20 mouse cellular contexts compared by ENCODE assay signal in genomic region chr11:5614453-5614852, GRCm38 (mm10). TPM values are rescaled to one million over a fixed set of nuclear protein-coding genes. Genes with fewer than 3 reads are reported as not detected.
DNase-seq lines count a peak whose midpoint lies in the region; ATAC-seq lines count a peak whose summit lies in the region.
"Had no signal": no experiment of that assay in that cellular context is flagged by ENCODE, and none has a peak within 500 bp of the region (broad histone marks: within the 10 kb centered on the region; RNA-seq: fewer than 3 reads in every experiment).

No protein-coding gene starts in this region.

- no peak overlapping the region for H3K27ac ChIP-seq in heart, embryonic 12.5 days (ENCODE audit: poor library complexity, severe bottlenecking)
- H3K27ac ChIP-seq: forebrain, embryonic 13.5 days; heart, embryonic 13.5 days; intestine, embryonic 15.5 days; layer of hippocampus, adult 2 months; limb, embryonic 12.5 days; stomach, postnatal 0 days had no signal

- no peaks in the 10 kb centered on the region for H3K36me3 ChIP-seq in heart, embryonic 12.5 days
- H3K36me3 ChIP-seq: heart, embryonic 13.5 days; intestine, embryonic 15.5 days; limb, embryonic 12.5 days had no signal

- H3K9ac ChIP-seq in heart, embryonic 12.5 days = no peak overlapping the region
- H3K9ac ChIP-seq: forebrain, embryonic 13.5 days; heart, embryonic 13.5 days; intestine, embryonic 15.5 days; limb, embryonic 12.5 days; liver, postnatal 0 days had no signal

- H3K27me3 ChIP-seq in heart, embryonic 12.5 days (replicated peaks) = no peaks in the 10 kb centered on the region
- H3K27me3 ChIP-seq: CH12.LX; forebrain, embryonic 13.5 days; heart, embryonic 13.5 days; intestine, embryonic 15.5 days; limb, embryonic 12.5 days had no signal

- H3K4me3 ChIP-seq in heart, embryonic 12.5 days = no peak overlapping the region
- H3K4me3 ChIP-seq: forebrain, embryonic 13.5 days; heart, embryonic 13.5 days; intestine, embryonic 15.5 days; layer of hippocampus, adult 2 months; limb, embryonic 12.5 days had no signal

- H3K4me2 ChIP-seq in heart, embryonic 12.5 days = no peak overlapping the region
- H3K4me2 ChIP-seq: forebrain, embryonic 13.5 days; heart, embryonic 13.5 days; intestine, embryonic 15.5 days; limb, embryonic 12.5 days had no signal

- no peaks in the 10 kb centered on the region for H3K4me1 ChIP-seq in heart, embryonic 12.5 days (replicated peaks)
- H3K4me1 ChIP-seq: intestine, embryonic 15.5 days; limb, embryonic 12.5 days had no signal

- H3K9me3 ChIP-seq in heart, embryonic 12.5 days (replicated peaks) = peaks cover 12% of the 10 kb centered on the region; the same call in 1 of the 2 replicates
- H3K9me3 ChIP-seq: intestine, embryonic 15.5 days had no signal

- WGBS in heart, embryonic 12.5 days = 66% methylated on average over 3 of the region's 3 CpGs

- intact Hi-C loops in left cerebral cortex, postnatal 14 days (cut with DNase I) = no loop called here

- no peak for ATAC-seq in heart, embryonic 12.5 days (ENCODE audit: insufficient number of reproducible peaks, low FRiP score)
- ATAC-seq: forebrain, embryonic 13.5 days; intestine, embryonic 15.5 days; liver, postnatal 0 days; Patski had no signal

- peak; percentile 12 for DNase-seq in heart, adult 8-10 months (ENCODE audit: low spot score)
- peak; percentile 21 to 28 for DNase-seq in left cerebral cortex, postnatal 14 days (ENCODE audit: low spot score in 2 of 2)
- no peak for DNase-seq in left cerebral cortex, adult 11 months (ENCODE audit: low spot score)
- DNase-seq in 3T3-L1 (ENCODE audit: low read depth, low spot score) = peak; percentile 25
- DNase-seq in brain, adult 2 months (ENCODE audit: low read depth, low spot score) = peak; percentile 47
- no peak for DNase-seq in testis, postnatal 10 days (ENCODE audit: low spot score)
- DNase-seq: cerebellum, adult 9-10 months; liver, postnatal 0 days; spleen, adult 18-20 months; thymus, postnatal 4 days had no signal

RNA-seq across cellular contexts. Expression of gene Ankrd36, which starts 45.0 kb away (rescaled TPM):
- not detected for total RNA-seq in heart, adult 8-10 months (2022)
- 0.18 TPM in 1 of 2 replicates, not detected in the other for polyA plus RNA-seq in heart, embryonic 12.5 days (2016; fragmentation: Nextera tagmentation; extraction: Ambion mirVana)
- total RNA-seq in left cerebral cortex, postnatal 14 days (2021) = not detected
- total RNA-seq: CH12.LX; layer of hippocampus, adult 2 months had no signal
- polyA plus RNA-seq: embryonic facial prominence, embryonic 11.5 days; forebrain, embryonic 13.5 days; heart, embryonic 13.5 days; limb, embryonic 12.5 days; Patski; stomach, postnatal 0 days had no signal

Comparison
In these comparisons a context has a peak if more than half of its experiments do, and no peak if none do; other contexts are left out.
1. DNase-seq: peak in heart, adult 8-10 months (single experiment), left cerebral cortex, postnatal 14 days (2 of 2), 3T3-L1 (single experiment) and brain, adult 2 months (single experiment); none in left cerebral cortex, adult 11 months (single experiment) and testis, postnatal 10 days (single experiment).